Mouse (Mus musculus): ENCODE data around the gene B230217C12Rik. TPM values are rescaled to one million over a fixed set of nuclear protein-coding genes. Genes with fewer than 3 reads are reported as not detected.
A peak's percentile ranks its signal among the peaks of the same experiment; 100 is the strongest.

B230217C12Rik gene
- polyA plus RNA-seq, 1 experiment from 2014 or later: 16.0 TPM

DNA sequence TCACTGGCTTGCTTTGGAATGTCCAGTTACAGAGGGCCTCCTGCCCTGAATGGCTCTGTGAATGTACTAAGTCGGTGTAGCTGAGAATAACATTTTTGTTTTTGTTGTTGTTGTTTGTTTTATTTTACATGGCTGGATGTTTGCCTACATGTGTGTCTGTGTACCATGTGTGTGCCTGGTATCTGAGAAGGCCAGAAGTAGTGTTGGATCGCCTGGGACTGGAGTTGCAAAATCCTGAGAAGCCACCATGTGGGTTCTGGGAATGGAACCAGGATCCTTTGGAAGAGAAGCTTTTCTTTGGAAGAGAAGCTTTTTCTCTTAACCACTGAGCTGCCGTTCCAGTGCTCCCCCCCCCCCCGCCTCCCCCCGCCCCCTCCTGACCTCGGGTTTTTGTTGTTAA lies 38.1 kb upstream of the B230217C12Rik start:
- H3K27ac ChIP-seq (replicated peaks): peak overlapping the region; percentile 97; the same call in 1 of the 2 replicates
- peaks cover 79% of the 10 kb centered on the region for H3K4me1 ChIP-seq
- WGBS: 38% methylated on average over 6 of the region's 6 CpGs
- H3K27me3 ChIP-seq (replicated peaks; ENCODE audit: low read depth, poor library complexity, severe bottlenecking): no peaks in the 10 kb centered on the region
- DNase-seq (ENCODE audit: low spot score): no peak
- peak overlapping the region; percentile 96 for H3K4me3 ChIP-seq
- H3K36me3 ChIP-seq (replicated peaks): peaks cover 20% of the 10 kb centered on the region
- no peaks in the 10 kb centered on the region for H3K9me3 ChIP-seq

DNA sequence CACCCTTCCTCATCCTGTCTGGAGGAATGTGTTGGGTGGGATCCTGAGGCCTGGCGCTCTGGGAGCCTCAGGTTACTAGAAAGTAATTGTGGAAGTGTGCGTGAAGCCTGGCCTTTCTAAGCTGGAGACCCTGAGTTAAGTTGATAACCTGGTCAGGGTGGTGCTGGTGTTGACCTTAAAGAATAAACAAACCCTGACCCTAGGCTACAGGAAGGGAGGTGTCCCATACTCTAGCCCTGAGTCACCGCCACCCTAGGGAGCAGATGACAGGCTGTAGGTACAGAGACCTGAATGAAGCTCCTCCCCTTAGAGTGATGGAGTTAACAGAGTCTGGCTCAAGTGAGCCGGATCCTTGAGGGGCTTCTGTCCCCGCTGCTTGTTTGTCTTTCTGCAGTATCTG lies 36.7 kb upstream of the B230217C12Rik start:
- Histone ChIP-seq H3K4me1 (peaks cover 81% of the 10 kb centered on the region), H3K36me3 (replicated peaks) (peaks cover 33% of the 10 kb centered on the region), H3K27me3 (replicated peaks; ENCODE audit: low read depth, poor library complexity, severe bottlenecking) (no peaks in the 10 kb centered on the region), H3K27ac (replicated peaks) (peak overlapping the region; percentile 78), H3K4me3 (peak overlapping the region; percentile 40; the same call in 1 of the 2 replicates), H3K9me3 (no peaks in the 10 kb centered on the region)
- WGBS: 67% methylated on average over 5 of the region's 5 CpGs
- no peak for DNase-seq (ENCODE audit: low spot score)

DNA sequence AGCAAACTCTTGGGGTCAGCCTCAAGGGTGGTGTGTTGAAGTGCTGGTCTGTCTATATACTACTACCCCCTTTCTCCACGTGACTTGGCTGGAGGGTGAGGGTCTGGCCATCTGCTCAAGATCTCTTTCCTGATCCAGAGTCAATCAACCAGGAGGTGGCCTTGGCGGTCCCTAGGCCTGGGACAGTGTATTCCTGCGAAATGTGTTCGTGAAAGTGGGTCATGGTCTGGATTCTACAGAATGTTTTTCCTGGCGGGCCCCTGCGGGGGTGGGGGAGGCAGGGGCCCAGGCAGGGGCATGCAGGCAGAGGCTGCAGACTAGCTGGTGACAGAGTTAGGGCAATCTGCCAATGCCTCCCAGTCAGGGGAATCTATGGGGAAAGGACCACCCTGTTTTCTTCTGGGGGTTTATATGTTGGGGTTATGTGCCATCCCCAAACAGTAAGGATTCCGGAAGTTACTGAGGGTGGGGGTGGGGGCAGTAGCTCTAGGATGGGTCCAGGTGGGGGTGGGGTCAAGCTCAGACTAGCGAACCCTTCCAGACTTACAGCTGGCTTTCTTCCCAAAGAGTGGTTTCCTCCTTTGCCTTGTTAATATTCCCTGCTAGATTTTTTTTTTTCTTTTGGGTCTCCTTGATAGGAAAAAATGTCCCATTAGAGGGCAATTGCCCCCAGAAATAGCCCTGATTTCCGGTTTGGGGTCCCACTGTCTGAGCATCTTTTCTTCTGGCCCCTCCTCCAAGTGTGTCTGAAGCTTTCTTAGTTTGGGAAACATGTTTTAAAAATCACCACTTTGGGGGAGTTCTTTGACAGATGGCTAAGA lies 35.5 kb upstream of the B230217C12Rik start:
- Histone ChIP-seq H3K4me3 (peak overlapping the region; percentile 40), H3K4me1 (peaks cover 86% of the 10 kb centered on the region), H3K27me3 (replicated peaks; ENCODE audit: low read depth, poor library complexity, severe bottlenecking) (no peaks in the 10 kb centered on the region), H3K36me3 (replicated peaks) (peaks cover 44% of the 10 kb centered on the region), H3K27ac (replicated peaks) (peak overlapping the region; percentile 78), H3K9me3 (no peaks in the 10 kb centered on the region)
- 32% methylated on average over 9 of the region's 9 CpGs for WGBS
- DNase-seq (ENCODE audit: low spot score): peak; percentile 26

DNA sequence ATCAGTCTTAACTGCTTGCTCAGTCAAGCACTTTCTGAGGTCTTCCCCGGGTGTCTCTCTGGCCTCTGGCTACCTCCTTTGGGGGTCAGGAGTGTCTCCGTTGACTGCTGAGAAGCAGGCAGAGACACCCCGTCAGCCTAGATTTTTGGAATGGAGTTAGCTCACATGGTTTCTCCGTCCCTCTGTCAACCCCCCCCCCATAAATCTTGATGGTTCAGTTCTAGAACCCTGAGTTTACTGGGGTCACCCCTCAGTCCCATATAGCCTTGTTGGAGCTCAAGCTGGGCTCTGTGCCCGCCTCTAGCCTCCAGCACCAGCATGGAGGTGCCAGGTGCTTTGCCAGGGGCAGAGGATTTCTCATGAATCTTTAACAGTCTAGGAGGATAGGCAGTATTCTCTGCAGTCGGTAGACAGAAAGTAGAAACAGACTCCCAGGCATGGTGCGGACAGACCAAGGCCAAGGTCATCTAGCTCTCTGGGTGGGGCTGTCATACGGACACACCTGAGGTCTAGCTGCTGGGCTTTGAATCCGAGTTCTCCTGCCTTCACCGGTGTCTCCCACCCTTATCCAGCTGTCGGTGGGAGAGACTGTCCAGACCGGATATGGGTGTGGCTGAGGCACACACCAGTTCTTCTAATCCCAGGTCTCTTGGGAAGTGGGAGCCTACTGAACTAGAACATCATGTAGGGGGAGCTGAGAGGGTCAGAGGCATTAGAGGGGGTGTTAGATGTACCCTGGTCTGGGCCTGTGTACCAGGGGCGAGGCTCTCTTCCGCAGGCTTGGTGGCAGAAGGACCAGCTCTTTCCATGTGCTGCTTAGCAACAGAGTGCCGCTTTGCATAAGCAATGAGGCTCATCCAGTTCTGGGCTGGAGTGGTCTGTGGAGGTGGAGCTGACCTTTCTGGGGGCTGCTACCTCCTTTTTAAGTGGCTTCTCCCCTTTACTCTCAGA lies 34.6 kb upstream of the B230217C12Rik start:
- no peaks in the 10 kb centered on the region for H3K27me3 ChIP-seq (replicated peaks; ENCODE audit: low read depth, poor library complexity, severe bottlenecking)
- H3K4me3 ChIP-seq: peak overlapping the region; percentile 40; the same call in 1 of the 2 replicates
- WGBS: 59% methylated on average over 15 of the region's 15 CpGs
- H3K27ac ChIP-seq (replicated peaks): peak overlapping the region; percentile 78
- no peaks in the 10 kb centered on the region for H3K9me3 ChIP-seq
- peaks cover 91% of the 10 kb centered on the region for H3K4me1 ChIP-seq
- peak; percentile 31 for DNase-seq (ENCODE audit: low spot score)
- H3K36me3 ChIP-seq (replicated peaks): peaks cover 49% of the 10 kb centered on the region

DNA sequence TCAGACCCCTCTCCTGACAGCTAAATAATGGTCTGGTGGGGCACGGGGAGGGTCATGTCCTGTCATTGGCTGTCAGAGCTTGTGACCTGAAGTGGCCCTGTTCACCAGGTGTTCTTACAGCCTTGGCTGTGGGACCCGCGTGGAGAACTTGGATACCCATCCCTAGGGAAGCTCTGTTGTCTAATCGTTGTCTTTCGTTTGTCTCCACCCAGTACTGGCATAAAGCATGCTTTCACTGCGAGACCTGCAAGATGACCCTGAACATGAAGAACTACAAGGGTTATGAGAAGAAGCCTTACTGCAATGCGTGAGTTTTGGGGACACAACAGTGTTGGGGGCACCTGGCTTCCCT lies 34.0 kb upstream of the B230217C12Rik start:
- H3K4me1 ChIP-seq: peaks cover 91% of the 10 kb centered on the region
- H3K27ac ChIP-seq (replicated peaks): peak overlapping the region; percentile 78
- peaks cover 49% of the 10 kb centered on the region for H3K36me3 ChIP-seq (replicated peaks)
- WGBS: 72% methylated on average over 7 of the region's 7 CpGs
- H3K27me3 ChIP-seq (replicated peaks; ENCODE audit: low read depth, poor library complexity, severe bottlenecking): no peaks in the 10 kb centered on the region
- DNase-seq (ENCODE audit: low spot score): no peak
- no peak overlapping the region for H3K4me3 ChIP-seq
- no peaks in the 10 kb centered on the region for H3K9me3 ChIP-seq

DNA sequence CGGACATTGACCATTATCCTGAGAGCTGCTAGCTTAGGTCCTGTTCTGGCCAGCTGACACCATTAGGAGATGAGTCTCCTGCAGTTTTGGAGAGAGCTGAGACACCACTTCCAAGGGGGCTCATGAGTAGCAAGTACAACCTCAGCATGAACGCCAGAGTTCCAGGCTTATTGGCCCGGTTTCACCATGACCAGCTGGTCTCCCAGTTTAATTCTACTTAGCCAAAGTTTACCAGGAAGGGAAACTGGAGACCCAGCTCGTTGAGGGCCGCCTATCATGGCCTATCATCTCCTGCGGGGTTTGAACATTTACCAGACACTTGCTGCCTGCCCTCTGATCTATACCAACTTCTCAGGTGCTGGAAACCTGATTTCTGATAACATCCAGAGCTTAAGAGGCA lies 33.0 kb upstream of the B230217C12Rik start:
- 34% methylated on average over 6 of the region's 6 CpGs for WGBS
- H3K4me3 ChIP-seq: peak overlapping the region; percentile 2; the same call in 1 of the 2 replicates
- peak overlapping the region; percentile 82 for H3K27ac ChIP-seq (replicated peaks)
- H3K4me1 ChIP-seq: peaks cover 91% of the 10 kb centered on the region
- no peaks in the 10 kb centered on the region for H3K9me3 ChIP-seq
- H3K36me3 ChIP-seq (replicated peaks): peaks cover 46% of the 10 kb centered on the region
- no peaks in the 10 kb centered on the region for H3K27me3 ChIP-seq (replicated peaks; ENCODE audit: low read depth, poor library complexity, severe bottlenecking)
- no peak for DNase-seq (ENCODE audit: low spot score)

DNA sequence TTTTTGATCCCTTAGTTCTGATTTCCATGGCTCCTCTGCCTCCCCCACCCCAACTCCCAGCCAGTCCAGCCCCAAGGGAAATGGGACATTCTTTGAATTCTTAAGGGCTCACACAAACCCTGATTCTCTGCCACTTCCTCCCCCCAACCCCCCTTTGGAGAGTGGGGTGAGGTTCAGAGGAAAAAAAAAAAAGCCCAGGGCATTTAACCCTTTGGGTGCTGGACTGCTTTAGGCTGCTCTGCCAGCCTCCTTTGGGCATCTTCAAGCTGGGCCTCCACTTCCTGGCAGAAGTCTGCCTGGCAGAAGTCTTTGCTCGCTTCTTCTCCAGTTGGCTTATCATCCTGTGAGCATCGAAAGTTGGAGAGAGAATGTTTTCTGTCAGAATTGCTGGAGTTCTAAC lies 32.5 kb upstream of the B230217C12Rik start:
- Histone ChIP-seq H3K36me3 (replicated peaks) (peaks cover 47% of the 10 kb centered on the region), H3K27ac (replicated peaks) (peak overlapping the region; percentile 82), H3K4me3 (peak overlapping the region; percentile 33; the same call in 1 of the 2 replicates), H3K4me1 (peaks cover 93% of the 10 kb centered on the region), H3K27me3 (replicated peaks; ENCODE audit: low read depth, poor library complexity, severe bottlenecking) (no peaks in the 10 kb centered on the region), H3K9me3 (no peaks in the 10 kb centered on the region)
- DNase-seq (ENCODE audit: low spot score): peak; percentile 60
- 50% methylated on average over 2 of the region's 2 CpGs for WGBS

DNA sequence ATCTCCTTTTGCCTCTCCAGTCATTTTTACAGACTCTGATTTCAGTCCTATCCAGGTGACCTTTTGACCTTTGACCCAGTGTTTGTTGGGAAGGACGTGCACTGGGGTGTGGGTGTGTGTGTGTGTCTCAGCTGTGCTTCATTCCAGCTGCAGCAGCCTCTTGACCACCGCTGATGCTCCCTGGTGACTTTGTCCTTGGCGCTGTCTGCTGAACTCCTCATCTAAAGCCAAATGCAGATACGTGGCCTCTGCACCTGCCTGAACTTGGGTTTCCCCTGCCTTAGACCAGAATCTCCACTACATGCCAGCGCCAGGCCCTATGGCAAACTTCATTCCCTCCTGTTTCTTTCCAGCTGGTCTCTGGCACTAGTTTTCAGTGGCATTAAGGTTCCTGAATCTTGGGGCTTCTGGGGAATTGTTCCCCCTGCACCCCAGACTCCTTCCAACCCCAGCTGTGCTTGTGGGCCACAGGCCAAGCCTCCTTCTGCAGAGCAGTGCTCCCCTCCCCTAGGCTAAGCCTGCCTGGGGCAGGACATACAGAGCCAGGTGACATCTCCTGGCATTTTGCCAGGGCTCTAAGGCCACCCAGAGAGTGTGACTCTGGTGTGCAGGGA lies 31.9 kb upstream of the B230217C12Rik start:
- H3K27ac ChIP-seq (replicated peaks): peak overlapping the region; percentile 82
- peaks cover 51% of the 10 kb centered on the region for H3K36me3 ChIP-seq (replicated peaks)

DNA sequence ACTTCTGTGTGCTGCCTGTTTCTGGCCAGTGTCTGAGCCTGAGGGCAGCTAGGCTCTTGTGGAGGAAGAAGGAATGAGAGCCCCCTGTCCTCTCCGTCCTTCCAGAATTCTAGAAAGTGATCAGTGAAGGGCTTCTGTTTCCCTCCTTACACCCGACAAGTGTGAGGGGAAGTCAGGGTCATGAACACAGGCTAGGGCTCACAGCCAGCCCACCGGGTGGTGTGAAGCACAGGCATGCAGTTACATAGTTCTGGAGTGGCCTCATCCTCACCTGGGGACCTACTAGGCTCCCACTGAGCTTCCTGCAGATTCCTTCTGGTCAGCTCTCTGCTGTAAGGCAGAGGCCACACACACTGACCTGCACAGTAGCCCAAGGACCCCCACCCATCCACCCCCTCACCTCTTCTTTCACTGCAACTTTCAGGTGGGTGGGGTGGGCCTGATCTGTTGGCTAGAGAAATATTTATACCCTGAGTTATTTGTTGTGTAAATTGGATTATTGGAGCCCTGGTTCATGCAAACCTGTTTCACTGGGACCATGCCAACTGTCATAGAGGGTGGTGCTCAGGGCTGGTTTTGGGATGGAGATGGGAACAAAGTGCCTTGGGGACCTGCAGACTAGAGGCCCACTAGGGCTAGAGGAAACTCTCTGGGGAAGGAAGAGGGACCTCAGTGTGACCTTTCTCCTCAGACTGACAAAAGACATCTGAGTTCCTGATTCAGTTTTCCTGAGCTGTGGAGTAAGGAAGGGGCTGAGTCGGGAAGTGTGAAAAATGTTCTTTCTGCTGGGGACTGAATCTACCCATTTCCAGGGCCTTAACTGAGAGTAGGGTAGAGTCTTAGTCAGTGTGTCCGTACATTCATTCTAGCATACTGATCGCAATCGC lies 31.1 kb upstream of the B230217C12Rik start:
- H3K9me3 ChIP-seq: no peaks in the 10 kb centered on the region
- H3K4me3 ChIP-seq: peak overlapping the region; percentile 33; the same call in 1 of the 2 replicates
- 60% methylated on average over 7 of the region's 7 CpGs for WGBS
- H3K4me1 ChIP-seq: peaks cover 98% of the 10 kb centered on the region
- DNase-seq (ENCODE audit: low spot score): no peak
- no peaks in the 10 kb centered on the region for H3K27me3 ChIP-seq (replicated peaks; ENCODE audit: low read depth, poor library complexity, severe bottlenecking)
- peak overlapping the region; percentile 82 for H3K27ac ChIP-seq (replicated peaks)
- H3K36me3 ChIP-seq (replicated peaks): peaks cover 56% of the 10 kb centered on the region

More for the DNA sequence above, 31.9 kb upstream of the B230217C12Rik start:
- peak; percentile 34 for DNase-seq (ENCODE audit: low spot score)
- Histone ChIP-seq H3K27me3 (replicated peaks; ENCODE audit: low read depth, poor library complexity, severe bottlenecking) (no peaks in the 10 kb centered on the region), H3K4me1 (peaks cover 98% of the 10 kb centered on the region), H3K4me3 (peak overlapping the region; percentile 33; the same call in 1 of the 2 replicates), H3K9me3 (no peaks in the 10 kb centered on the region)
- WGBS: 33% methylated on average over 5 of the region's 5 CpGs

DNA sequence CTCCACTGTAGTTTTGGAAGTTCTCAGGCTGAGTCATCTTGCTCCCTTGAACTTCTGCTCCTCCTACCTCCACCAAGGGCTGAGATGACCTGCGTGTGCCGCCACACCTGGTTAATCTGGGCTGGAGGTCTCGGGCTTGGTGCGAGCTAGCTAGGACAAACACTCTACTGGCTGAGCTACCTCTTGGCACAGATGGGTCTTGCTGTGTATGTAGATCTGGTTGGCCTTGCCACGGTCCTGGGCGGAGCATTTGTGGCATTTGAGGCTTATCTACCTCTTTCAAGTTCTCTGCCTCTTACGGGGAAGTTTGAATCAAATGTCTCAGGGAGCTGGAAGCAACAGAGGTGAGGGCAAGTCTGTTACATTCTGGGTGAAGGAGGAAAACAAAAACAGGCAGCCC lies 30.2 kb upstream of the B230217C12Rik start:
- H3K9me3 ChIP-seq: no peaks in the 10 kb centered on the region
- peaks cover 98% of the 10 kb centered on the region for H3K4me1 ChIP-seq
- DNase-seq (ENCODE audit: low spot score): no peak
- peak overlapping the region; percentile 62 for H3K27ac ChIP-seq (replicated peaks)
- H3K4me3 ChIP-seq: no peak overlapping the region
- H3K27me3 ChIP-seq (replicated peaks; ENCODE audit: low read depth, poor library complexity, severe bottlenecking): no peaks in the 10 kb centered on the region
- H3K36me3 ChIP-seq (replicated peaks): peaks cover 65% of the 10 kb centered on the region
- 77% methylated on average over 7 of the region's 7 CpGs for WGBS

DNA sequence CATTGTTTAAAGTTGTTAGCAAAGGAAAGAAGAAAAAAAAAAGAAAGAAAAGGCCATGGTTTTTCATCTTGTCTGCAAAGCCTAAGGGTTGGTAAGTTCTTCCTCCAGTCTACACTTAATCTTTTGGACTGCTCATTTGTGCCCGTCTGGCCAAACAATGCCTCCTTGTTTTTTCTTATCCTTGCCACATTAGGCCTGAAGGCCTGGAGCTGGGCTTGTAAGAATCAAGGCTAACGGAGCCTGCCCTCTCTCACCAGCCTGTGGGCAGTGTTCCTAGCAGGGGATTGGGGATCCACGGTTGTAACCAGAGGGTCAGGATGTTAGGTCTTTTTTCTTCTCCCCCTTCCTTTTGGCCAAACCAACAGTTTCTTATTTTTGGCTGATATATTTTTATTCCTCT lies 29.6 kb upstream of the B230217C12Rik start:
- Histone ChIP-seq H3K27ac (replicated peaks) (peak overlapping the region; percentile 62), H3K27me3 (replicated peaks; ENCODE audit: low read depth, poor library complexity, severe bottlenecking) (no peaks in the 10 kb centered on the region), H3K9me3 (no peaks in the 10 kb centered on the region), H3K4me1 (peaks cover 98% of the 10 kb centered on the region), H3K4me3 (no peak overlapping the region), H3K36me3 (replicated peaks) (peaks cover 71% of the 10 kb centered on the region)
- DNase-seq (ENCODE audit: low spot score): no peak
- 17% methylated on average over 3 of the region's 3 CpGs for WGBS

Data from embryonic facial prominence, embryonic 10.5 days (tissue).